ENCODE assay signal across 7 mouse cellular contexts in genomic region chr2:10081453-10082080, GRCm38 (mm10). TPM values are rescaled to one million over a fixed set of nuclear protein-coding genes. Genes with fewer than 3 reads are reported as not detected.
DNase-seq lines count a peak whose midpoint lies in the region; ATAC-seq and TF ChIP-seq lines count a peak whose summit lies in the region.

No protein-coding gene starts in this region.

- H3K27me3 ChIP-seq in neural tube, embryonic 11.5 days (ENCODE audit: control insufficient read depth, insufficient read depth, low read length), result no peaks in the 10 kb centered on the region
- H3K27me3 ChIP-seq in forebrain, postnatal 0 days (ENCODE audit: insufficient read depth, low read length), result no peaks in the 10 kb centered on the region
- no peaks in the 10 kb centered on the region for H3K27me3 ChIP-seq in liver, embryonic 14.5 days (ENCODE audit: control insufficient read depth, insufficient read depth, low read length)

- no peak overlapping the region for H3K9ac ChIP-seq in neural tube, embryonic 11.5 days (ENCODE audit: low read length)
- peak overlapping the region; percentile 98; the same call in 1 of the 2 replicates for H3K9ac ChIP-seq in forebrain, postnatal 0 days
- peak overlapping the region; percentile 97 for H3K9ac ChIP-seq in liver, embryonic 14.5 days (replicated peaks)

- no peak for TF ChIP-seq CTCF in forebrain, postnatal 0 days (IDR thresholded peaks at IDR 0.05; ENCODE audit: low read depth)
- TF ChIP-seq CTCF in liver, embryonic 14.5 days (IDR thresholded peaks at IDR 0.05; ENCODE audit: low read depth), result no peak

- peak overlapping the region; percentile 87 for H3K4me3 ChIP-seq in neural tube, embryonic 11.5 days (ENCODE audit: low read depth, low read length)
- H3K4me3 ChIP-seq in forebrain, postnatal 0 days (ENCODE audit: low read depth, low read length), result peak overlapping the region; percentile 93
- peak overlapping the region; percentile 75 to 85 for H3K4me3 ChIP-seq in liver, embryonic 14.5 days (ENCODE audit: insufficient read depth in 1 of 2, low read depth in 2 of 2, low read length in 2 of 2)

- H3K27ac ChIP-seq in neural tube, embryonic 11.5 days (ENCODE audit: low read depth, low read length), result no peak overlapping the region
- no peak overlapping the region for H3K27ac ChIP-seq in forebrain, postnatal 0 days (ENCODE audit: low read depth, low read length)
- H3K27ac ChIP-seq in liver, embryonic 14.5 days, result peak overlapping the region; percentile 2; the same call in 1 of the 2 replicates

- peaks cover 12% of the 10 kb centered on the region for H3K4me1 ChIP-seq in neural tube, embryonic 11.5 days (ENCODE audit: control insufficient read depth, insufficient read depth, low read length)
- H3K4me1 ChIP-seq in forebrain, postnatal 0 days (ENCODE audit: insufficient read depth), result peaks cover 28% of the 10 kb centered on the region
- peaks cover 13 to 24% of the 10 kb centered on the region in 2 experiments for H3K4me1 ChIP-seq in liver, embryonic 14.5 days (replicated peaks; ENCODE audit: control insufficient read depth in 2 of 2, insufficient read depth in 2 of 2, low read length in 1 of 2)

- DNase-seq in neural tube, embryonic 11.5 days (ENCODE audit: low spot score), result no peak
- no peak for DNase-seq in neural tube, embryonic 10.5 days (ENCODE audit: extremely low spot score, low spot score)
- no peak for DNase-seq in forebrain, postnatal 0 days
- DNase-seq in liver, embryonic 14.5 days (ENCODE audit: low read depth in 3 of 3, low spot score in 3 of 3), result peak in 1 of 3 experiments; percentile 29
- DNase-seq in frontal cortex, adult 2 months (ENCODE audit: extremely low spot score in 1 of 2, low spot score in 1 of 2), result no peak
- no peak for DNase-seq in lung, postnatal 25 days (ENCODE audit: low spot score)
- no peak for DNase-seq in adrenal gland, adult 18-20 months (ENCODE audit: low spot score in 2 of 2)

- H3K9me3 ChIP-seq in neural tube, embryonic 11.5 days (ENCODE audit: control insufficient read depth, low read length), result no peaks in the 10 kb centered on the region
- no peaks in the 10 kb centered on the region for H3K9me3 ChIP-seq in forebrain, postnatal 0 days (ENCODE audit: low read length)
- no peaks in the 10 kb centered on the region for H3K9me3 ChIP-seq in liver, embryonic 14.5 days (ENCODE audit: control insufficient read depth, low read length)

- no peak for TF ChIP-seq EP300 in liver, embryonic 14.5 days (IDR thresholded peaks at IDR 0.05; ENCODE audit: low read depth)

- peak overlapping the region; percentile 70 for H3K4me2 ChIP-seq in neural tube, embryonic 11.5 days (ENCODE audit: low read depth)
- H3K4me2 ChIP-seq in forebrain, postnatal 0 days (ENCODE audit: low read depth), result peak overlapping the region; percentile 65
- peak overlapping the region; percentile 81 for H3K4me2 ChIP-seq in liver, embryonic 14.5 days (ENCODE audit: low read depth)

- no peaks in the 10 kb centered on the region for H3K36me3 ChIP-seq in neural tube, embryonic 11.5 days (ENCODE audit: control insufficient read depth, insufficient read depth, low read length)
- peaks cover 5% of the 10 kb centered on the region; the same call in 1 of the 2 replicates for H3K36me3 ChIP-seq in forebrain, postnatal 0 days (ENCODE audit: insufficient read depth)
- peaks cover 3% of the 10 kb centered on the region; the same call in 1 of the 2 replicates for H3K36me3 ChIP-seq in liver, embryonic 14.5 days (replicated peaks; ENCODE audit: control insufficient read depth, insufficient read depth, low read depth)

- 87% methylated on average over 5 of the region's 5 CpGs for WGBS in neural tube, embryonic 11.5 days
- 91% methylated on average over 5 of the region's 5 CpGs for WGBS in forebrain, postnatal 0 days
- WGBS in liver, embryonic 14.5 days (ENCODE audit: insufficient replicate concordance), result 50% methylated on average over 5 of the region's 5 CpGs

- no peak for ATAC-seq in neural tube, embryonic 11.5 days (ENCODE audit: insufficient read depth, low FRiP score, low TSS enrichment)
- ATAC-seq in forebrain, postnatal 0 days, result no peak
- no peak for ATAC-seq in liver, embryonic 14.5 days (ENCODE audit: insufficient read depth)

RNA-seq across cellular contexts. Expression of gene Kin, which starts 1.2 kb away (rescaled TPM):
- polyA plus RNA-seq in neural tube, embryonic 11.5 days (2014; fragmentation: Nextera tagmentation; extraction: Ambion mirVana), result 39.4 and 42.5 TPM in 2 replicates
- total RNA-seq in forebrain, postnatal 0 days (2014; rRNA removed), result 14.6 and 17.9 TPM in 2 replicates
- 14.1 and 17.5 TPM in 2 replicates for polyA plus RNA-seq in forebrain, postnatal 0 days (2015; fragmentation: Nextera tagmentation; extraction: Ambion mirVana)
- 3.8 and 8.7 TPM in 2 replicates for polyA plus RNA-seq in liver, embryonic 14.5 days (2012; rRNA removed)
- 14.2 and 14.6 TPM in 2 replicates for polyA plus RNA-seq in liver, embryonic 14.5 days (2014; fragmentation: Nextera tagmentation; extraction: Ambion mirVana)
- polyA plus RNA-seq in frontal cortex, adult 2 months (2012; rRNA removed), result 12.7 and 14.7 TPM in 2 replicates
- 10 to 100 TPM; 14.8 to 19.3 TPM for total RNA-seq in adrenal gland, adult 18-20 months (2021)

RNA-seq across cellular contexts. Expression of gene Atp5c1, which starts 1.3 kb away (rescaled TPM):
- polyA plus RNA-seq in neural tube, embryonic 11.5 days (2014; fragmentation: Nextera tagmentation; extraction: Ambion mirVana), result 510 and 534 TPM in 2 replicates
- 519 and 627 TPM in 2 replicates for total RNA-seq in forebrain, postnatal 0 days (2014; rRNA removed)
- 663 and 775 TPM in 2 replicates for polyA plus RNA-seq in forebrain, postnatal 0 days (2015; fragmentation: Nextera tagmentation; extraction: Ambion mirVana)
- 147 and 186 TPM in 2 replicates for polyA plus RNA-seq in liver, embryonic 14.5 days (2012; rRNA removed)
- polyA plus RNA-seq in liver, embryonic 14.5 days (2014; fragmentation: Nextera tagmentation; extraction: Ambion mirVana), result 390 and 409 TPM in 2 replicates
- 433 and 438 TPM in 2 replicates for polyA plus RNA-seq in frontal cortex, adult 2 months (2012; rRNA removed)
- 100 to 1,000 TPM; 387 to 397 TPM for total RNA-seq in adrenal gland, adult 18-20 months (2021)

RNA-seq across cellular contexts. Expression of gene Taf3, which starts 33.2 kb away (rescaled TPM):
- 16.8 and 17.0 TPM in 2 replicates for polyA plus RNA-seq in neural tube, embryonic 11.5 days (2014; fragmentation: Nextera tagmentation; extraction: Ambion mirVana)
- 3.5 and 4.1 TPM in 2 replicates for total RNA-seq in forebrain, postnatal 0 days (2014; rRNA removed)
- polyA plus RNA-seq in forebrain, postnatal 0 days (2015; fragmentation: Nextera tagmentation; extraction: Ambion mirVana), result 6.2 and 9.6 TPM in 2 replicates
- 3.2 and 4.7 TPM in 2 replicates for polyA plus RNA-seq in liver, embryonic 14.5 days (2012; rRNA removed)
- polyA plus RNA-seq in liver, embryonic 14.5 days (2014; fragmentation: Nextera tagmentation; extraction: Ambion mirVana), result 5.0 and 6.7 TPM in 2 replicates
- 9.9 and 11.3 TPM in 2 replicates for polyA plus RNA-seq in frontal cortex, adult 2 months (2012; rRNA removed)
- total RNA-seq in adrenal gland, adult 18-20 months (2021), result 10 to 100 TPM; 10.8 TPM

RNA-seq across cellular contexts. Expression of gene Itih2, which starts 49.6 kb away (rescaled TPM):
- 0.40 and 0.41 TPM in 2 replicates for polyA plus RNA-seq in neural tube, embryonic 11.5 days (2014; fragmentation: Nextera tagmentation; extraction: Ambion mirVana)
- 8.8 and 9.1 TPM in 2 replicates for total RNA-seq in forebrain, postnatal 0 days (2014; rRNA removed)
- polyA plus RNA-seq in forebrain, postnatal 0 days (2015; fragmentation: Nextera tagmentation; extraction: Ambion mirVana), result 3.5 and 4.4 TPM in 2 replicates
- 236 and 321 TPM in 2 replicates for polyA plus RNA-seq in liver, embryonic 14.5 days (2012; rRNA removed)
- 260 and 296 TPM in 2 replicates for polyA plus RNA-seq in liver, embryonic 14.5 days (2014; fragmentation: Nextera tagmentation; extraction: Ambion mirVana)
- polyA plus RNA-seq in frontal cortex, adult 2 months (2012; rRNA removed), result 4.9 and 6.9 TPM in 2 replicates
- total RNA-seq in adrenal gland, adult 18-20 months (2021), result 1 to 10 TPM; 7.5 to 8.9 TPM
